ENCODE assay signal across 16 mouse cellular contexts in the genomic region with DNA sequence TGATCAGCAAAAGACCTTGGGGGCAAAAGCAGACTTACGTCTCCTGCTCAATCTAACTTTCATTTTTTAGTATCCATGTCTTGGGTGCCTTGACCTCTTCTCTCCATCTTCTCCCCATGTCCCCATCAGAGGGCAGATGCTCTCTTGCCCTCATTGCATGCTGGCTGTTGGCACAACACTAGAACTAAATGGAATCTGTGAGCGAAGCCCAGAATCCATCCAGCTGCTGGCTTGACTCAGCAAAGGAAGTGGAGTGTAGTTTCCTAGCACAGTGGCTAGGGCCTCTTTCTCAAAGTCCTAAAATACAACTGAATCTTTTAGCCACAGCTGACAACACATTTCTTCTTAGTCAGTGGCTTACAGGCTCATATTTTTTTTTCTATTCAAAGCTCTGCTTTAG.
A peak's percentile ranks its signal among the peaks of the same experiment; 100 is the strongest.
DNase-seq lines count a peak whose midpoint lies in the region; TF ChIP-seq lines count a peak whose summit lies in the region.
"Had no signal": no experiment of that assay in that cellular context is flagged by ENCODE, and none has a peak within 500 bp of the region (broad histone marks: within the 10 kb centered on the region; RNA-seq: fewer than 3 reads in every experiment).

No protein-coding gene starts in this region.

- peaks cover 12% of the 10 kb centered on the region for H3K4me1 ChIP-seq in bone marrow macrophage, adult 2 months (ENCODE audit: control insufficient read depth, insufficient read depth, low read length)
- H3K4me1 ChIP-seq: forebrain, embryonic 13.5 days had no signal

- no peak for TF ChIP-seq CTCF in bone marrow macrophage, adult 2 months (IDR thresholded peaks at IDR 0.05; ENCODE audit: low read depth, low read length)

- no peak overlapping the region for H3K4me3 ChIP-seq in bone marrow macrophage, adult 2 months (ENCODE audit: insufficient read depth, low read length)
- H3K4me3 ChIP-seq: embryonic facial prominence, embryonic 15.5 days; forebrain, embryonic 13.5 days; hindbrain, embryonic 13.5 days had no signal

- intact Hi-C loops in heart, postnatal 25 days (cut with DNase I): no loop called here

- H3K27ac ChIP-seq in bone marrow macrophage, adult 2 months (ENCODE audit: insufficient read depth, low read depth, low read length): peak overlapping the region; percentile 41
- H3K27ac ChIP-seq: embryonic facial prominence, embryonic 15.5 days; forebrain, embryonic 13.5 days had no signal

- DNase-seq in gastrocnemius, postnatal 10 days: peak; percentile 19
- no peak for DNase-seq in gastrocnemius, adult 18-20 months (ENCODE audit: low spot score)
- DNase-seq in kidney, postnatal 14 days: peak; percentile 8
- DNase-seq in kidney, adult 8-10 months: no peak
- DNase-seq in heart, postnatal 25 days (ENCODE audit: low spot score): peak; percentile 19
- no peak for DNase-seq in thymus, postnatal 0 days (ENCODE audit: low spot score)
- no peak for DNase-seq in embryo, embryonic 9.5 days (ENCODE audit: extremely low spot score)
- DNase-seq: adrenal gland, adult 8-10 months; B cell, adult 2 months; cerebellum, postnatal 25 days; right cerebral cortex, postnatal 14 days; thymus, adult 18-20 months had no signal

- no peak for TF ChIP-seq POLR2A in bone marrow macrophage, adult 2 months (IDR thresholded peaks at IDR 0.05; ENCODE audit: borderline replicate concordance, low read depth, low read length)

Comparison
In these comparisons a context has a peak if more than half of its experiments do, and no peak if none do; other contexts are left out.
1. DNase-seq: peak in gastrocnemius, postnatal 10 days (single experiment), kidney, postnatal 14 days (single experiment) and heart, postnatal 25 days (single experiment); none in gastrocnemius, adult 18-20 months (single experiment), kidney, adult 8-10 months (0 of 2), thymus, postnatal 0 days (single experiment) and embryo, embryonic 9.5 days (single experiment).